Mouse (Mus musculus) CH12.LX (cell line): Measurements from ENCODE around the gene Abi1. TPM values are rescaled to one million over a fixed set of nuclear protein-coding genes. Genes with fewer than 3 reads are reported as not detected.
A peak's percentile ranks its signal among the peaks of the same experiment; 100 is the strongest.

Experiments used
- DNase-seq: peaks from one replicate; pipeline ENCODE4 v3.0.0-alpha.2; 2013; ENCODE audit errors: extremely low read depth
- H3K27ac ChIP-seq: 2 replicates; pipeline ENCODE4 v1.5.1; 2012; ENCODE audit warnings: low read depth, mild to moderate bottlenecking, control low read depth, moderate library complexity; ENCODE audit not compliant: insufficient read depth
- H3K27me3 ChIP-seq: replicated peaks from 2 replicates; pipeline ENCODE3; 2012; ENCODE audit warnings: inconsistent platforms
- H3K36me3 ChIP-seq, 2 experiments: replicated peaks in 1 of 2; 2 replicates each; pipeline versions ENCODE3 to v1.6.1; 2012; ENCODE audit warnings: inconsistent platforms in 1 of 2, low read length in 1 of 2, mild to moderate bottlenecking in 1 of 2, mixed read lengths in 1 of 2, moderate library complexity in 1 of 2; ENCODE audit not compliant: control insufficient read depth in 1 of 2, insufficient read depth in 1 of 2
- H3K4me1 ChIP-seq, 2 experiments: 2 replicates each; pipeline ENCODE4 v1.6.1; 2012; ENCODE audit warnings: inconsistent platforms in 1 of 2, moderate library complexity in 1 of 2; ENCODE audit not compliant: insufficient read depth in 2 of 2, control insufficient read depth in 1 of 2
- H3K4me2 ChIP-seq: 2 replicates; pipeline ENCODE4 v1.6.1; 2012; ENCODE audit warnings: low read depth, mild to moderate bottlenecking, control low read depth; ENCODE audit not compliant: poor library complexity, insufficient read depth, severe bottlenecking
- H3K4me3 ChIP-seq, 3 experiments: fragments of 150-350 bp in 1 of 3; sonication (generic) in 1 of 3; replicated peaks in 1 of 3; 2 replicates each; pipeline versions ENCODE3 to v1.5.1; 2011 to 2012; ENCODE audit warnings: low read depth in 2 of 3, low read length in 2 of 3, mild to moderate bottlenecking in 2 of 3, moderate library complexity in 2 of 3, control low read depth in 1 of 3, improper control_type of control experiment in 1 of 3, inconsistent platforms in 1 of 3, mixed read lengths in 1 of 3; ENCODE audit not compliant: poor library complexity in 1 of 3
- H3K79me2 ChIP-seq: replicated peaks from 2 replicates; pipeline ENCODE4 v1.6.1; 2012; ENCODE audit warnings: mild to moderate bottlenecking, moderate library complexity; ENCODE audit not compliant: control insufficient read depth, poor library complexity, insufficient read depth, severe bottlenecking; ENCODE audit errors: extremely low read depth
- H3K9ac ChIP-seq: 2 replicates; pipeline ENCODE4 v1.6.1; 2012; ENCODE audit warnings: low read depth, mild to moderate bottlenecking, control low read depth, moderate library complexity; ENCODE audit not compliant: insufficient read depth
- H3K9me3 ChIP-seq: replicated peaks from 2 replicates; pipeline ENCODE3; 2012; ENCODE audit warnings: low read length, inconsistent platforms, mixed read lengths
- BHLHE40 ChIP-seq: IDR thresholded peaks from 2 replicates; pipeline ENCODE4 v1.6.1; 2011; ENCODE audit warnings: mild to moderate bottlenecking, low read depth, low read length, improper control_type of control experiment
- CHD1 ChIP-seq: IDR thresholded peaks from 2 replicates; pipeline ENCODE4 v1.6.1; 2012; ENCODE audit warnings: low read depth, low read length, improper control_type of control experiment, inconsistent platforms
- CHD2 ChIP-seq: IDR thresholded peaks from 2 replicates; pipeline ENCODE4 v1.6.1; 2011; ENCODE audit warnings: low read length, improper control_type of control experiment
- CTCF ChIP-seq, 2 experiments: IDR thresholded peaks in 1 of 2; conservative IDR thresholded peaks in 1 of 2; 2 replicates each; pipeline ENCODE4 v1.5.1; 2011 to 2012; ENCODE audit warnings: low read depth in 2 of 2, low read length in 2 of 2, improper control_type of control experiment in 1 of 2, inconsistent platforms in 1 of 2, mild to moderate bottlenecking in 1 of 2, moderate library complexity in 1 of 2
- E2F4 ChIP-seq: IDR thresholded peaks from 2 replicates; pipeline ENCODE4 v1.6.1; 2011; ENCODE audit warnings: low read depth, low read length, improper control_type of control experiment; ENCODE audit not compliant: insufficient replicate concordance
- ELF1 ChIP-seq: IDR thresholded peaks from 2 replicates; pipeline ENCODE4 v1.6.1; 2014; ENCODE audit warnings: low read depth, mild to moderate bottlenecking, inconsistent platforms, low read length, improper control_type of control experiment
- EP300 ChIP-seq: IDR thresholded peaks from 2 replicates; pipeline ENCODE4 v1.6.1; 2011; ENCODE audit warnings: low read length, improper control_type of control experiment
- ETS1 ChIP-seq: conservative IDR thresholded peaks from 2 replicates; pipeline ENCODE4 v1.6.1; 2012; ENCODE audit warnings: low read depth, mild to moderate bottlenecking, inconsistent platforms, low read length, improper control_type of control experiment, moderate library complexity
- GABPA ChIP-seq: IDR thresholded peaks from 2 replicates; pipeline ENCODE4 v1.6.1; 2012; ENCODE audit warnings: low read depth, low read length, improper control_type of control experiment, inconsistent platforms; ENCODE audit not compliant: insufficient replicate concordance
- HCFC1 ChIP-seq: IDR thresholded peaks from 2 replicates; pipeline ENCODE4 v1.6.1; 2012; ENCODE audit warnings: low read depth, mild to moderate bottlenecking, inconsistent platforms, low read length, improper control_type of control experiment
- IRF4 ChIP-seq: IDR thresholded peaks from 2 replicates; pipeline ENCODE4 v1.6.1; 2014; ENCODE audit warnings: low read depth, mild to moderate bottlenecking, inconsistent platforms, low read length, improper control_type of control experiment
- JUN ChIP-seq: IDR thresholded peaks from 2 replicates; pipeline ENCODE4 v1.6.1; 2011; ENCODE audit warnings: low read depth, mild to moderate bottlenecking, low read length, improper control_type of control experiment, moderate library complexity; ENCODE audit not compliant: insufficient read depth
- JUND ChIP-seq: conservative IDR thresholded peaks from 2 replicates; pipeline ENCODE4 v1.6.1; 2011; ENCODE audit warnings: low read depth, low read length, improper control_type of control experiment
- KAT2A ChIP-seq: IDR thresholded peaks from 2 replicates; pipeline ENCODE4 v1.6.1; 2012; ENCODE audit warnings: low read length, improper control_type of control experiment, inconsistent platforms; ENCODE audit not compliant: insufficient replicate concordance
- MAFK ChIP-seq: IDR thresholded peaks from 2 replicates; pipeline ENCODE4 v1.6.1; 2011; ENCODE audit warnings: low read length, improper control_type of control experiment; ENCODE audit not compliant: insufficient replicate concordance
- MAX ChIP-seq: IDR thresholded peaks from 2 replicates; pipeline ENCODE4 v1.6.1; 2011; ENCODE audit warnings: low read length, improper control_type of control experiment
- MAZ ChIP-seq: IDR thresholded peaks from 2 replicates; pipeline ENCODE4 v1.6.1; 2012; ENCODE audit warnings: low read depth, mild to moderate bottlenecking, inconsistent platforms, low read length, improper control_type of control experiment, moderate library complexity
- MEF2A ChIP-seq: IDR thresholded peaks from 2 replicates; pipeline ENCODE4 v1.6.1; 2014; ENCODE audit warnings: low read depth, mild to moderate bottlenecking, inconsistent platforms, low read length, improper control_type of control experiment, borderline replicate concordance
- MXI1 ChIP-seq: IDR thresholded peaks from 2 replicates; pipeline ENCODE4 v1.6.1; 2011; ENCODE audit warnings: mild to moderate bottlenecking, low read depth, low read length, improper control_type of control experiment
- MYC ChIP-seq: IDR thresholded peaks from 2 replicates; pipeline ENCODE4 v1.6.1; 2011; ENCODE audit warnings: low read depth, mild to moderate bottlenecking, improper control_type of control experiment, low read length
- NELFE ChIP-seq: IDR thresholded peaks from 2 replicates; pipeline ENCODE4 v1.6.1; 2011; ENCODE audit warnings: low read depth, low read length, improper control_type of control experiment
- NRF1 ChIP-seq: IDR thresholded peaks from 2 replicates; pipeline ENCODE4 v1.6.1; 2014; ENCODE audit warnings: low read depth, mild to moderate bottlenecking, inconsistent platforms, low read length, improper control_type of control experiment, moderate library complexity
- PAX5 ChIP-seq: IDR thresholded peaks from 2 replicates; pipeline ENCODE4 v1.6.1; 2012; ENCODE audit warnings: low read length, inconsistent platforms, mixed read lengths
- POLR2A ChIP-seq: IDR thresholded peaks from 2 replicates; pipeline ENCODE4 v1.6.1; 2011; ENCODE audit warnings: low read depth, mild to moderate bottlenecking, improper control_type of control experiment, low read length
- POLR2AphosphoS2 ChIP-seq: IDR thresholded peaks from 2 replicates; pipeline ENCODE4 v1.6.1; 2011; ENCODE audit warnings: low read depth, low read length, improper control_type of control experiment
- RAD21 ChIP-seq: IDR thresholded peaks from 2 replicates; pipeline ENCODE4 v1.6.1; 2011; ENCODE audit warnings: low read depth, mild to moderate bottlenecking, low read length, improper control_type of control experiment, moderate library complexity
- RCOR1 ChIP-seq: conservative IDR thresholded peaks from 2 replicates; pipeline ENCODE4 v1.6.1; 2012; ENCODE audit warnings: low read depth, mild to moderate bottlenecking, inconsistent platforms, low read length, improper control_type of control experiment
- SIN3A ChIP-seq: IDR thresholded peaks from 2 replicates; pipeline ENCODE4 v1.6.1; 2012; ENCODE audit warnings: low read length, improper control_type of control experiment, inconsistent platforms
- SMC3 ChIP-seq: IDR thresholded peaks from 2 replicates; pipeline ENCODE4 v1.6.1; 2011; ENCODE audit warnings: low read depth, low read length, improper control_type of control experiment
- TBP ChIP-seq: conservative IDR thresholded peaks from 2 replicates; pipeline ENCODE4 v1.6.1; 2011; ENCODE audit warnings: low read depth, low read length, improper control_type of control experiment
- TCF12 ChIP-seq: IDR thresholded peaks from 2 replicates; pipeline ENCODE4 v1.6.1; 2014; ENCODE audit warnings: low read depth, mild to moderate bottlenecking, inconsistent platforms, low read length, improper control_type of control experiment
- UBTF ChIP-seq: IDR thresholded peaks from 2 replicates; pipeline ENCODE4 v1.6.1; 2012; ENCODE audit warnings: low read depth, mild to moderate bottlenecking, inconsistent platforms, low read length, improper control_type of control experiment, moderate library complexity
- USF1 ChIP-seq: IDR thresholded peaks from 2 replicates; pipeline ENCODE4 v1.6.1; 2014; ENCODE audit warnings: low read depth, mild to moderate bottlenecking, inconsistent platforms, low read length, improper control_type of control experiment
- USF2 ChIP-seq: conservative IDR thresholded peaks from 2 replicates; pipeline ENCODE4 v1.6.1; 2011; ENCODE audit warnings: low read depth, low read length, improper control_type of control experiment
- ZC3H11A ChIP-seq: IDR thresholded peaks from 2 replicates; pipeline ENCODE4 v1.6.1; 2012; ENCODE audit warnings: low read depth, mild to moderate bottlenecking, inconsistent platforms, low read length, improper control_type of control experiment
- ZKSCAN1 ChIP-seq: IDR thresholded peaks from 2 replicates; pipeline ENCODE4 v1.6.1; 2012; ENCODE audit warnings: low read depth, inconsistent platforms, low read length, improper control_type of control experiment, borderline replicate concordance
- ZMIZ1 ChIP-seq: IDR thresholded peaks from 2 replicates; pipeline ENCODE4 v1.6.1; 2012; ENCODE audit warnings: low read depth, mild to moderate bottlenecking, inconsistent platforms, low read length, improper control_type of control experiment
- ZNF384 ChIP-seq: IDR thresholded peaks from 2 replicates; pipeline ENCODE4 v1.6.1; 2012; ENCODE audit warnings: low read depth, low read length, improper control_type of control experiment, inconsistent platforms
- dilution Hi-C: fragments of 300-500 bp; cut with MboI; formaldehyde crosslinking; loops from 2 replicates; pipeline ENCODE4 v1.14.3; 2020; ENCODE audit warnings: low sequenced_read_pairs; ENCODE audit not compliant: extremely low pct_unique_long_range_greater_than_20kb, extremely low pct_ligation_motif_present
- in situ Hi-C: fragments of 300-500 bp; cut with MboI; formaldehyde crosslinking; loops from 3 replicates; pipeline ENCODE4 v1.14.3; 2019; ENCODE audit warnings: low sequenced_read_pairs, low pct_ligation_motif_present, low pct_unique_long_range_greater_than_20kb, mixed read lengths
- polyA plus RNA-seq: library from polyadenylated mRNA; unstranded; fragments of >175 nt; gene quantifications from 2 replicates; pipeline ENCODE4 v1.2.1, GENCODE M21; 2012; ENCODE audit warnings: low read depth; ENCODE audit not compliant: insufficient read length
- total RNA-seq, 2 experiments: library from RNA; depleted of rRNA; stranded (reverse); fragments of 300-350 nt in 1 of 2; fragments of >200 nt in 1 of 2; gene quantifications; 2 replicates each; pipeline ENCODE4 v1.2.3; 2012 to 2014

The Abi1 gene
- total RNA-seq (2012; rRNA removed) (43.1 and 45.7 TPM in 2 replicates), total RNA-seq (2014; rRNA removed) (104 and 112 TPM in 2 replicates), polyA plus RNA-seq (65.0 and 74.6 TPM in 2 replicates)

DNA sequence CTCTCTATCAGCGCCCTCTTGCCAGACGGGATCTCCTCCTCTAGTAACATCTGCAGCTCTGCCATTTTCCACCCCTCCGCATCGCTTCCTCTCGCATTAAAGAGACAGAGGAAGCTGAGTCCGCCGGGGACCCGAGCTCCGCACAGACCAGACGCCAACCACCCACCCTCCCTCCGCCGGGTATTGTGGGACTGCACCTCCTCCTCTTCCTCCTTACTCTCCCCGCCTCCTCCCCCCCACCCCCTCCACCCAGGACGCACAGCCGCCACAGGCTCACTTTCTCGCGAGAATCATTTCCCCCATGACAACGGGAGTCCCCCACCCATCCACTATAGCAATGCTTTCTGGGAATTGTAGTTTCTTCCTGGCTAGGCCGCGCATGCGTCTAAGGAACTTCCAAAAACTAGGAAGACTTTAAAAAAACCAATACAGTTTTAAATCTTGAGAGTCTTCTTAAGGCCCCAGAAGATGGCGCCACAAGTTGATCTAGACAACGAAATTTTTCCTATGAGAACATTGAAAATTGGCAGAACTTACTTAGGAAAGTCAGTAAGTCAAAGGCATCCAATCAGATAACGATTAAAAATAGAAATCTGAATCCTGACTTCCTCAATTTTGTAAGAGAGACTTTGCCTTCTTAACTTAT is at the start of gene Abi1:
Gene Abi1 (minus strand): TSS at position 241 of the 646 bp plus-strand sequence.
- Histone ChIP-seq H3K79me2 (peaks cover 38% of the 10 kb centered on the region), H3K4me3 (peak within 1 kb of the TSS; percentile 97 to 98 (median 98)), H3K4me1 (peaks cover 7 to 30% of the 10 kb centered on the region in 2 experiments), H3K4me2 (peak within 1 kb of the TSS; percentile 26; the same call in 1 of the 2 replicates), H3K9me3 (no peaks in the 10 kb centered on the region), H3K36me3 (peaks cover 0 to 4% of the 10 kb centered on the region in 2 experiments), H3K27ac (peak within 1 kb of the TSS; percentile 78), H3K27me3 (no peaks in the 10 kb centered on the region), H3K9ac (peak within 1 kb of the TSS; percentile 93)
- TF ChIP-seq EP300 (peak; percentile 36; the same call in 1 of the 2 replicates), ZMIZ1 (peak; percentile 70), POLR2AphosphoS2 (peak; percentile 26; the same call in 1 of the 2 replicates), E2F4 (0 out of 2 replicates have a peak, but pooled peaks have one; percentile 58), USF1 (no peak), CHD1 (no peak), JUN (0 out of 2 replicates have a peak, but pooled peaks have one; percentile 5), KAT2A (peak; percentile 94; the same call in 1 of the 2 replicates), ZKSCAN1 (no peak), BHLHE40 (no peak), NELFE (peak; percentile 91), ZNF384 (peak; percentile 96), TCF12 (peak; percentile 56), ZC3H11A (no peak), MAFK (no peak), MAZ (peak; percentile 100), CTCF (conservative IDR thresholded peaks at IDR 0.05 in 1 of 2, IDR thresholded peaks at IDR 0.05 in 1 of 2; ENCODE audit: low read depth in 2 of 2, low read length in 2 of 2) (peak in 1 of 2 experiments; percentile 81; a peak in 2 of 4 replicates), MXI1 (peak; percentile 57; the same call in 1 of the 2 replicates), ELF1 (peak; percentile 89), GABPA (no peak; the same call in 1 of the 2 replicates), NRF1 (peak; percentile 89), SMC3 (peak; percentile 70), HCFC1 (peak; percentile 99), ETS1 (peak; percentile 59), UBTF (no peak), IRF4 (peak; percentile 53), MEF2A (peak; percentile 87), POLR2A (peak; percentile 97), RAD21 (peak; percentile 81), USF2 (no peak), MAX (no peak), SIN3A (peak; percentile 75), MYC (peak; percentile 48; the same call in 1 of the 2 replicates), RCOR1 (0 out of 2 replicates have a peak, but pooled peaks have one; percentile 52), JUND (peak; percentile 69), TBP (0 out of 2 replicates have a peak, but pooled peaks have one; percentile 28), PAX5 (no peak), CHD2 (peak; percentile 100)
- dilution Hi-C loops = no loop called here
- in situ Hi-C loops = no loop called here
- peak; percentile 99 for DNase-seq
